Mouse (Mus musculus) frontal cortex, adult (tissue): Measurements from ENCODE around the gene Endog.
A peak's percentile ranks its signal among the peaks of the same experiment; 100 is the strongest.
"Not testable (repeated sequence)": the region's sequence is repeated elsewhere in the genome, so short reads cannot be mapped to it uniquely, and the experiment has no call there.

Experiments
- ATAC-seq: cut with Nextera tagmentation; 2 replicates; pipeline ENCODE4 v1.9.2; 2017; ENCODE audit warnings: mild to moderate bottlenecking, moderate library complexity, mixed read lengths; ENCODE audit not compliant: low TSS enrichment

Gene Endog

DNA sequence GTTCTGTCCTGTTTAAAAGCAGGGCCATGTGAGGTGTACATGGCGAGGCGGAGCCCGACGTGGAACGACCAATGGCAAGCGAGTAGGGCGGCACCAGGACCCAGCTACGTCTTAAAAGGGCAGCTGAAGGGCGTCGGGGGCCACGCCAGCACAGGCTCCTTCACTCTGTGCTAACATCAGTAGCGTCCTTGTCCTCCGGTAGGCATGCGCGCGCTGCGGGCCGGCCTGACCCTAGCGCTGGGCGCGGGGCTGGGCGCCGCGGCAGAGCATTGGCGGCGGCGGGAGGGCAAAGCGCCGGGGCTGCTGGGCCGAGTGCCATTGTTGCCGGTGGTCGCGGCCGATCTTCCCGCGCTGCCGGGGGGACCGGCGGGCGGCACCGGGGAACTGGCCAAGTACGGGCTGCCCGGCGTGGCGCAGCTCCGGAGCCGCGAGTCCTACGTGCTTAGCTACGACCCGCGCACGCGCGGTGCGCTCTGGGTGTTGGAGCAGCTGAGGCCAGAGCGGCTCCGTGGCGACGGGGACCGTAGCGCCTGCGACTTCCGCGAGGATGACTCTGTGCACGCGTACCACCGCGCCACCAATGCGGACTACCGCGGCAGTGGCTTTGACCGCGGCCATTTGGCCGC, at the start of gene Endog:
TSS of gene Endog (plus strand) at position 123 of the 626 bp plus-strand sequence.
- peak; percentile 95 for ATAC-seq

DNA sequence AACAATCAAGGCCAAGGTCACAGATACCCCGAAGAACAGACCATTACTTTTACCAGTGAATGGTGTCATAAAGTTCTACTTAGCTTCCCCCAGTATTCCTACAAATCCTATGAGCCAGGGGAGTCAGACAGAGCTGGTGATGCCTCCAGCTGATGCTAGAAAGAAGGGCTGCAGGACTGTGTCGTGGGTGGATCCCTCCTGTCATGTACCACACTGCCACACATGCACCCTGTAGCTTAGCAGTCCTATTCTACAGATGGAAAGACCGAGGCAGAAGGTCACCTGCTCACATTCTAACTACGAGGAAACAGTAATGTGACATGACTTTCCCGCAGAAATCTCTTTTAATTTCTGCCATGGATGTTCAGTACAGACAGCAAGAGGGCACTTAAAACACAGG, 48.5 kb upstream of the Endog start:
- ATAC-seq, result no peak

DNA sequence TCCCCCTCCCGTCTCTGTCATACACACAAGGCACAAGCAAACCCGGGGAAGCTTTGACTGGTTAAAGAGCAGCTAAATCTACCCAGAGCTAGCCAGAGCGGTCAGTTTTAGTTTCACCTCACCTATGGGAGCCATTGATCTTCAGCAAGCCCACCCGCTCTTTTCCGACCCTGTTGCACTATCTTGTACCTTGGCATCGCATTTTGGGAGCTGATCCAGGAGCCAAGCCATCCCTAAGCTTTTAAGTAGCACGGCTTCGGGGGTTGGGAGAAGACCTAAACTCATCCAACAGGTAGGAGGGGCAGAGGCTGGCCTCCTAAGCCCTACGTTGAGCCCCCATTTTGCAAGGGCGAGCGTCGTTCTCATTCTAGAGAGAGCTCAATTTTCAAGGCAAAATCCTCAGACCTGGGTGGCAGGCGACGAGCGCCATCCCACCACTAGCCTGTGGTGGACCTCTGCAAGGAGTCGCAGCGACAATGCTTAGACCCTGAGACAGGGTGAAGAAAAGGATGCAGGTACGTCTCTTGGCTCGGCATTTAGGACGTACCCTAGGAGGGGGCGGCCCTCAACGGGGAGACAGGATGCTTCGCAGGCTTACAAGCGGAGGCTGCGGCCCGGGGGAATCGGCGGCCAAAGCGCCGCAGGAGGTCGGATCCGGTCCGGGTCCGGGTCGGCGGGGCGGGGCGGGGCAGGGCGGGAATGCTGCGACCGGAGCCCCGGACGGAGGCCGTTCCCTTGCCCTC, 47.4 kb upstream of the Endog start:
- peak; percentile 8; the same call in 1 of the 2 replicates for ATAC-seq

- peak; percentile 80 for ATAC-seq
Observed at GRCm38 (mm10) chr2:30124472-30125274, 46.6 kb upstream of the Endog start, which contains the start of gene Zer1. Zer1 (minus strand) TSS chr2:30124585.

DNA sequence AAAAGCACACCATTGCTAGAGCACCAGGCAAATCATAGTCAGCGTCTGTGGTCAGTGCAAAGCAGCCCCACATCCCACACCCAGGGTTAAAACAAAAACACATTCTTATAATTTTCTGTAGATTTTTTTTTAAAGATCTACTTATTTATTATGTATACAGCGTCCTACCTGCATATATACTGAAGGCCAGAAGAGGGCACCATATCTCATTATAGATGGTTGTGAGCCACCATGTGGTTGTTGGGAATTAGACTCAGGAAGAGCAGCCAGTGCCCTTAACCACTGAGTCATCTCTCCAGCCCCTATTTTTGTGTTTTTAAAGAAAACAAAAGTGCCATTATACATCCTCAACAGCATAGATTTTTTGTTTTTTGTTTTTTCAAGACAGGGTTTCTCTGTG, 42.5 kb upstream of the Endog start:
- ATAC-seq, result no peak

GRCm38 (mm10) chr2:30130156-30130555, 41.1 kb upstream of the Endog start:
- ATAC-seq, result no peak

GRCm38 (mm10) chr2:30131240-30131639, 40.1 kb upstream of the Endog start:
- ATAC-seq, result not testable (repeated sequence)

GRCm38 (mm10) chr2:30132801-30133612, 38.3 kb upstream of the Endog start:
- ATAC-seq, result no peak

DNA sequence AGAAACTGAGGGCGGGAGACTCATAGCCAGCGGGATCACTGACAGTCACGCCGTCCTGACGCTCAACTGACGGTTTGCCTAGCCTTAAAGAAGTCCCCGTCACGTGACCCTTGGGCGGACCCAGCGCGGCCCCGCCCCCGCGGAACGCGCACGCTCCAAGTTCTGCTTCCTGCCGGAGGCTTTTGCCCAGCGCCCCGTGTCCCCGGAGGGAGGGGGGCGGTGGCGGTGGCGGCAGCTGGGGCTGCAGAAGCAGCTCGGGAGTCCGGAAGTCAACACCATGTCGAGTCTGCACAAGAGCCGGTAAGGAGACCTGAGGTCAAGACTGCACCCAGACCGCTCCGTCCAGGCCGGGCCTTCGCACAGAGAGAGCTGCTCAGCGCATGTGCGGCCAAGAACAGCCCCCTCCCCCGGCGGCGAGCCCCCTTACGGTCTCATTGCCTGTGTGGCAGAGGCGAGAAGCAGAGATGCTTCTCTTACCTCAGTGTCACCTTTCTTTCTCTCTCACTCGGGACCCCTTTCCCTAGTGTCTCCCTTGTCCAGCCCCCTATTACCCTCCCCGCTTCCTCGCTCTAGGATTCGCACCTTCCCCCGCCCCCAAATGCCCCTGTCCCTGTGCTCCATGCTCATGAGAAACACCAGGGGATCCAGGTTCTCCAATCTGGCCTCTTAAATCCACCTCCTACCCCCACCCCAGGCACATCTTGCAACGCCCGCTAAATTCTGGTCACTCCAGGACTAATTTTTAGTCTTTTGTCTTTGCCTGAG, 37.5 kb upstream of the Endog start, which contains the start of gene Tbc1d13:
TSS of gene Tbc1d13 (plus strand) at position 134 of the 765 bp plus-strand sequence.
- ATAC-seq, result peak; percentile 88

GRCm38 (mm10) chr2:30134378-30134711, 36.9 kb upstream of the Endog start:
- ATAC-seq, result no peak

GRCm38 (mm10) chr2:30134928-30135620, 36.2 kb upstream of the Endog start:
- no peak for ATAC-seq

DNA sequence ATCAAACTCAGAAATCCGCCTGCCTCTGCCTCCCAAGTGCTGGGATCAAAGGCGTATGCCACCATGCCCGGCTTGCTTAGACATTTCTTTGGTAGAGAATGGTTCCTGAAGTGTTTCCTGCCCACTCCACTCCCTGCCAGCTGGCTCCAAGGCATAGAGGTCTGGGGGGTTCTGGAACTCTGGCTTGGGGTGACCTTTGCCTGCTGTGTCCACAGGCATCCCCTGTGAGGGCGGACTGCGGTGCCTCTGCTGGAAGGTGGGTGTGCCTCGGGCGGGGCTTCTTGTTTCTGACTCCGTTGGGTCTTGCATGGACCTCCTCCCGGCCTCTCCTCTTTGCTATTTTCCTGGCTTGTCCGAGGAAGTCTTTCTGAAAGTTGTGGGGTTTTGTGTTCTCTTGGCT, 34.8 kb upstream of the Endog start:
- ATAC-seq, result no peak

DNA sequence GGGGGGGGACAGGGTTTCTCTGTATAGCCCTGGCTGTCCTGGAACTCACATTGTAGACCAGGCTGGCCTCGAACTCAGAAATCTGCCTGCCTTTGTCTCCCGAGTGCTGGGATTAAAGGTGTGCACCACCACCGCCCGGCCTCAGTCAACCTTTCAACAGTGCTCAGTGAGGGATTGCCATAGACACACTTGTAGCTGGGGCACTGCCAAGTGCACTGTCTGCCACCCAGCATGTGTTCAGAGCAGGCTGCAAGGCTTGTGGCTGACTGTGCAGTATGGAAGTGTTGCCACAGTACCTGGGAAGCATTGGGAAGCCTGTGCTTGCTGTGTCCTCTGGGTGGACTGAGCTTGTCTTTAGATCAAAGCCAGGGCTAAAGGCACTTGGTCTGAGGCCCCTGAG, 31.3 kb upstream of the Endog start:
- not testable (repeated sequence) for ATAC-seq

- no peak for ATAC-seq
Observed at GRCm38 (mm10) chr2:30144436-30144835, 26.9 kb upstream of the Endog start.

DNA sequence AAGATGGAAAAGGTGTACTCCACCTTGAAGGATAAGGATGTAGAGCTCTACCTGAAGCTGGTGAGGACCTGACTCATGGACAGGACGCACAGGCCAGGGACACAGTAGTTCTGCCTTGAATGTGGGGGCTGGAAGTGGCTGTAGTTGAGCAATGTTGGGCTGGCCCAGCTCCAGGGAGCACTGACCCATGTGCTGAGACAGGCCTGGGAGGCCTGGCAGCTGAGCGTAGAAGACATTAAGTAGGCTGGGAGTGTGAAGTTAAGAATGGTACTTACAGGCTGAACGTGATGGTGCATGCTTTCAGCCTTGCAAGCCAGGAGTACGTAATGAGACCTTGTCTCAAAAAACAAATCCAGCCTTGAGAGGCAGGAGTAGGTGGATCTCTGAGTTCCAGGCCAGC, 23.8 kb upstream of the Endog start:
- ATAC-seq, result no peak

- ATAC-seq, result no peak
Observed at GRCm38 (mm10) chr2:30151840-30152239, 19.5 kb upstream of the Endog start.

- no peak; the same call in 1 of the 2 replicates for ATAC-seq
Observed at GRCm38 (mm10) chr2:30152616-30153015, 18.7 kb upstream of the Endog start.

DNA sequence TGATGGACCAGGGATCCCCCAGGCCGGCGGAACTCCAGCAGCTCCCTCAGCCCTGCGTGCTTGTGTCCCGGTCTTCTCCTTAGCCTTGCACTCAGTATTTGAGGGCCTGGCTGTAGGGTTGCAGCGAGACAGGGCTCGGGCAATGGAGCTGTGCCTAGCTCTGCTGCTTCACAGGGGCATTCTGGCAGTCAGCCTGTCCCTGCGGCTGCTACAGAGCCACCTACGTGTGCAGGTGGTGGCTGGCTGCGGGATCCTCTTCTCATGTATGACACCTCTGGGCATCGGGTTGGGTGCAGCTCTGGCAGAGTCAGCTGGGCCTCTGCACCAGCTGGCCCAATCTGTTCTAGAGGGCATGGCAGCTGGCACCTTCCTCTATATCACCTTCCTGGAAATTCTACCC, 11.4 kb upstream of the Endog start:
- ATAC-seq, result peak; percentile 70; the same call in 1 of the 2 replicates

GRCm38 (mm10) chr2:30161809-30162208, 9.5 kb upstream of the Endog start:
- no peak for ATAC-seq

DNA sequence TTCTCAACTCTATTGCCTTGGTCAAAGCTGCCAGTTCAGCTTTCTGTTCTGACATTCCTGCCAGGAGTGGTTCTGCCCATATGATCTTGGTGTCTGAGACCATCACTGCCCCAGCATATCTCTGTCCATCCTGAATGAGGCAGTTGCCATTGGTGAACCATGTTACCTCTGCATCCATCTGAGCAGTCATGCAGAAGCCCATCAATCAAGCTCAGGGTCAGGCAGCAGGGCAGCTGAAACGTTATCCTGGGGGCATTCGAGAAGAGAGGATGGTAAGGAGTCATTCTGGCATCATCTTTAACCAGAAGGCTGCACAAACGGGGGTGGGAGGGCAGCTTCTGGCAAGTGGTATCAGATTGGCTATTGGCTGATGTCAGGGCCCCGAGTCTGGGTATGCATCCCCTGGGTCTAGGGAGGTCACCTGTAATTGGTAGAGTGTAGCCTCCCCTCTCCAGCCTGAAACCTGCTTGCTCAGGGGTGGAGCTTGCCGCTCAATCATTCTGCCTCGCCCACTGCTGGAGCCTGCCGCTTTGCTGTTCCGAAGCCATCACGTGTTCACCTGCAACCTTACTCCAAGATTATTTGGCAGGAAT, 6.9 kb upstream of the Endog start:
- ATAC-seq, result no peak
